Mouse (Mus musculus) hindbrain, embryonic 14.5 days (tissue): ENCODE data around the gene Il3ra. TPM values are rescaled to one million over a fixed set of nuclear protein-coding genes. Genes with fewer than 3 reads are reported as not detected.
A peak's percentile ranks its signal among the peaks of the same experiment; 100 is the strongest.

ENCODE experiments used
- ATAC-seq: fragments of 200-750 bp; cut with Nextera tagmentation; 2 replicates; pipeline ENCODE4 v1.8.0; 2017; ENCODE audit warnings: moderate number of reproducible peaks, mild to moderate bottlenecking, moderate TSS enrichment, moderate library complexity; ENCODE audit not compliant: low FRiP score
- DNase-seq: peaks from one replicate; pipeline ENCODE4 v3.0.0-alpha.2; 2015; ENCODE audit warnings: low spot score
- H3K27ac ChIP-seq: fragments of 300-500 bp; sonication (generic); 2 replicates; pipeline ENCODE4 v1.5.1; 2014; ENCODE audit warnings: mild to moderate bottlenecking, moderate library complexity
- H3K27me3 ChIP-seq: fragments of 300-500 bp; sonication (generic); 2 replicates; pipeline ENCODE4 v1.6.1; 2014; ENCODE audit warnings: mild to moderate bottlenecking, low read length, mixed read lengths; ENCODE audit not compliant: control insufficient read depth, insufficient read depth
- H3K36me3 ChIP-seq: fragments of 300-500 bp; sonication (generic); replicated peaks from 2 replicates; pipeline ENCODE4 v1.6.1; 2014; ENCODE audit not compliant: control insufficient read depth, insufficient read depth
- H3K4me1 ChIP-seq: fragments of 300-500 bp; sonication (generic); replicated peaks from 2 replicates; pipeline ENCODE4 v1.6.1; 2014; ENCODE audit warnings: antibody characterized with exemption, low read length, mixed read lengths; ENCODE audit not compliant: control insufficient read depth, insufficient read depth
- H3K4me2 ChIP-seq: fragments of 300-500 bp; sonication (generic); replicated peaks from 2 replicates; pipeline ENCODE4 v1.6.1; 2014; ENCODE audit warnings: mild to moderate bottlenecking, moderate library complexity
- H3K4me3 ChIP-seq: fragments of 300-500 bp; sonication (generic); replicated peaks from 2 replicates; pipeline ENCODE4 v1.5.1; 2014; ENCODE audit warnings: mild to moderate bottlenecking, low read length
- H3K9ac ChIP-seq: fragments of 300-500 bp; sonication (generic); 2 replicates; pipeline ENCODE4 v1.6.1; 2014
- H3K9me3 ChIP-seq: fragments of 300-500 bp; sonication (generic); 2 replicates; pipeline ENCODE4 v1.6.1; 2016; ENCODE audit warnings: low read length; ENCODE audit not compliant: control insufficient read depth
- WGBS: fragments of 180-500 bp; shearing (Covaris S2); extraction: QIAGEN DNeasy Blood & Tissue Kit; methylation state at CpG from one replicate; pipeline ENCODE4 v1.1.7; 2014; 5-methylcytosine and 5-hydroxymethylcytosine counted together
- polyA plus RNA-seq: library from polyadenylated mRNA; unstranded; fragments of >200 nt; fragmentation: Nextera tagmentation; extraction: Ambion mirVana; gene quantifications from 2 replicates; pipeline ENCODE4 v1.2.1, GENCODE M21; 2014

Gene Il3ra
- polyA plus RNA-seq, 1 experiment from 2014 or later, result 2.7 TPM

- H3K4me1 ChIP-seq, result no peaks in the 10 kb centered on the region
- H3K9ac ChIP-seq, result no peak overlapping the region
- H3K36me3 ChIP-seq, result no peaks in the 10 kb centered on the region
- no peak overlapping the region for H3K4me3 ChIP-seq
- peaks cover 52% of the 10 kb centered on the region for H3K9me3 ChIP-seq
- WGBS, result 91% methylated on average over 26 of the region's 26 CpGs
- no peak for DNase-seq
- no peaks in the 10 kb centered on the region for H3K27me3 ChIP-seq
- no peak overlapping the region for H3K4me2 ChIP-seq
- ATAC-seq, result no peak
- H3K27ac ChIP-seq, result no peak overlapping the region
Observed at GRCm38 (mm10) chr14:14348674-14349401, 2.8 kb downstream of the Il3ra start.

DNA sequence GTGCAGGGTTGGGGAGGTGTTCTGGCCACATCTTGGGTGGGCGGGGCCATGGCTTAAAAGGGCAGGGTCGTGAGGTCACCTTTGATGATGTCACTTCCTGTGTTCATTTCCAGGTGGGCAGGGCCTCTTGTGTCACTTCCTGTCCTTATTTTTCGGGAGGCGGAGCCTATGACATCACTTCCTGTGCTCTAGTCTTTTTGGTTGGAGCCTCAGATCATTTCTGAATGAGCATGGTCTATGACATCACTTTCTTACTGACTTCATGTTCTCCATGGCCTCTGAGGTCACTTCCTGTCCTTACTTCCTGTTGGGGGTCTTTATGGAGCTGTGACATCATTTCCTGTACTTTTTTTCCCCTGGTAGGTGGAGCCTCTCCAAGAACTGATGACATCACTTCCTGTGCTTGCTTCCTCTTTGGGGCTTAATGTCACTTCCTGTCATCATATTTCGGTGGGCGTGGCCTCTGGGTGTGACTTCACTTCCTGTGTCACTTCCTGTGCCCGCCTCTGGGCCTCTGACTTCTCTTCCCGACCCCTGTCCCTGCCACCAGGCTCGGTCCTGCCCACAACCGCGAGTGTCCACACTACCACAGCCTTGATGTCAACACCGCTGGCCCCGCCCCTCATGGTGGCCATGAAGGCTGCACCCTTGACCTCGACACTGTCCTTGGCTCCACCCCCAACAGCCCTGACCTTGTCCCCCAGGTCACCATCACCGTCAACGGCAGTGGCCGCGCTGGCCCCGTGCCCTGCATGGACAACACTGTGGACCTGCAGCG, 3.6 kb downstream of the Il3ra start:
- DNase-seq (peak; percentile 39), ATAC-seq (no peak)
- no peak overlapping the region for H3K4me2 ChIP-seq
- H3K9ac ChIP-seq, result no peak overlapping the region
- no peak overlapping the region for H3K27ac ChIP-seq
- no peak overlapping the region for H3K4me3 ChIP-seq
- peaks cover 54% of the 10 kb centered on the region for H3K9me3 ChIP-seq
- no peaks in the 10 kb centered on the region for H3K36me3 ChIP-seq
- WGBS, result 97% methylated on average over 20 of the region's 20 CpGs
- no peaks in the 10 kb centered on the region for H3K4me1 ChIP-seq
- H3K27me3 ChIP-seq, result no peaks in the 10 kb centered on the region

GRCm38 (mm10) chr14:14350263-14351147, 4.4 kb downstream of the Il3ra start:
- DNase-seq (no peak), ATAC-seq (no peak)
- WGBS, result 98% methylated on average over 29 of the region's 29 CpGs
- Histone ChIP-seq H3K4me3 (no peak overlapping the region), H3K27me3 (no peaks in the 10 kb centered on the region), H3K36me3 (no peaks in the 10 kb centered on the region), H3K9me3 (peaks cover 61% of the 10 kb centered on the region), H3K27ac (no peak overlapping the region), H3K4me2 (no peak overlapping the region), H3K9ac (no peak overlapping the region), H3K4me1 (no peaks in the 10 kb centered on the region)

DNA sequence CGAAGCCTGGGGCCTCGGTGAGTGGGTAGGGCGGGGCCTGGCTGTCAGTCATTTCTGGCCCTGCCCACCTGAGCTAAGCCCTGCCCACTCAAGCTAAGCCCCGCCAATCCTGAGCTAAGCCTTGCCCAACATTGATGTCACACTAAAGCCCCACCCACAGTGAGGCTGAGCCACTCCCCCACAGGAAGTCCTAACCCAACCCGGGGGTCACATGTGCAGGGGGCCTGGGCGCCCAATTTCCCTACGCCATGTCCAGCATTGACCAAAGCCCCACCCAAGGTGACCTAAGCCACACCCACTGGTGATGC, 5.0 kb downstream of the Il3ra start:
- WGBS, result 99% methylated on average over 7 of the region's 7 CpGs
- Histone ChIP-seq H3K36me3 (no peaks in the 10 kb centered on the region), H3K27me3 (no peaks in the 10 kb centered on the region), H3K4me2 (no peak overlapping the region), H3K27ac (no peak overlapping the region), H3K4me1 (no peaks in the 10 kb centered on the region), H3K9me3 (peaks cover 61% of the 10 kb centered on the region), H3K4me3 (no peak overlapping the region), H3K9ac (no peak overlapping the region)
- ATAC-seq (no peak), DNase-seq (no peak)

DNA sequence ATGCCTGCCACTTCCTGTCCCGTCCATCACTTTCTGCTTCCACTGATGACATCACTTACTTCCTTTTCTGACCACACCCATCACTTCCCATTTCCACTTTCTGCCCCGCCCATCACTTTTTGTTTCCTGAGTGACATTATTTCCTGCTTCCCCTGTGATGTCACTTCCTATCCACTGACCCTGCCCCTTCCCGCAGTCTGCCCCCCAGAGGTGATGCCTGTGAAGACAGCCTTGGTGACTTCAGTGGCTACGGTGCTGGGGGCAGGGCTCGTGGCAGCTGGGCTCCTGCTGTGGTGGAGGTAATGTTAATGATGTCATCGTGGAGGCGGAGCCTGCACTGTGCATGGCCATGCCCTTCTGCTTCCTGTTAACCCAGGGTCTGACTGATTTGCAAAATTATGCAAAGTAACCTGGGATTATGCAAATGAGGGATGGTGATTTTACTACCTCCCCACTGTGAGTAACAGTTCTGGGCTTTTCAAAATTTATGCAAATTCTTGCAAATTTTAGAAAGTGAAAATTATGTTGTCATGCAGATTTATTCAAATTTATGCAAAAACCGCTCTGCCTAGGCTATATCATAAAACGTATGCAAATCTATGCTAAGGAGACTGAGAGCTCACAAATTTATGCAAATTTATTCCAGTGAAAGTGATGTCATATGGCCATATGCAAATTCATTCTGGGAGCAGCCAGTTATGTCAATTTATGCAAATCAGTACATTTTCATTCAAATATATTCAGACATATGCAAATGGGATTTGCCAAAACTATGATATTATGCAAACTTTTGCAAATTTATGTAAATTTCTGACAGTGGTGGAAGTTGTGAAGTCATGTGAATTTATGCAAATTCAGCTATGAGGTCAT, 5.9 kb downstream of the Il3ra start:
- Histone ChIP-seq H3K27me3 (no peaks in the 10 kb centered on the region), H3K9ac (no peak overlapping the region), H3K4me2 (no peak overlapping the region), H3K27ac (no peak overlapping the region), H3K4me3 (no peak overlapping the region), H3K9me3 (peaks cover 61% of the 10 kb centered on the region), H3K36me3 (no peaks in the 10 kb centered on the region), H3K4me1 (no peaks in the 10 kb centered on the region)
- 80% methylated on average over 9 of the region's 9 CpGs for WGBS
- DNase-seq (peak; percentile 64), ATAC-seq (peak; percentile 35)

GRCm38 (mm10) chr14:14352606-14353005, 6.5 kb downstream of the Il3ra start:
- no peak overlapping the region for H3K4me3 ChIP-seq
- 68% methylated on average over 6 of the region's 6 CpGs for WGBS

DNA sequence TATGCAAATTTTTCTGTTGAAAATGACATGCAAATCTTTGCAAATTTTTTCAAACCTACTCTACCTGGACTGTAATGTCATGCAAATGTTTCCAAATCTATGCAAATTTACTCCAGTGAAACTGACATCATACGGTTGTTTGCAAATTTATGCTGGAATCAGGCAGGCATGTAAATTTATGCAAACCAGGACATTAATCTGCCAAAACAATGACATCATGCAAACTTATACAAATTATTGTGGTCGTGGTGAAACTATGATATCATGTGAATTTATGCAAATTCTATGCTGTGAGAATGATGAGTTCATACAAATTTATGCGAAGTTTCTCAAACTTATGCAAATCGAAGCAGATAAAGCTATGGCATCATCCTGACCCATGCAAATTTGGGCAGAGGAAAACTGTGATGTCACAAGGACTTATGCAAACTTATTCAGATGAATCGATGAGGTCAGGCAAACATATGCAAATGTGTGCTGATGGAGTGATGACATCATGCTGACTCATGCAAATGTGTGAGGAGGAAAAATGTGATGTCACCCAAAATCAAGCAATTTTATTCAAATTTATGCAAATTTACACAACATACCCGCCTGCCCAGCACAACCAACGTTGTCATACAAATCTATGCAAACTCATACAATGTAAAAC, 7.1 kb downstream of the Il3ra start:
- H3K36me3 ChIP-seq, result no peaks in the 10 kb centered on the region
- H3K4me1 ChIP-seq, result no peaks in the 10 kb centered on the region
- DNase-seq, result peak; percentile 60
- ATAC-seq, result no peak
- peaks cover 52% of the 10 kb centered on the region for H3K9me3 ChIP-seq
- no peaks in the 10 kb centered on the region for H3K27me3 ChIP-seq
- H3K4me2 ChIP-seq, result no peak overlapping the region
- no peak overlapping the region for H3K4me3 ChIP-seq
- 83% methylated on average over 7 of the region's 7 CpGs for WGBS
- no peak overlapping the region for H3K27ac ChIP-seq
- no peak overlapping the region for H3K9ac ChIP-seq

More at GRCm38 (mm10) chr14:14352606-14353005, 6.5 kb downstream of the Il3ra start:
- peak; percentile 71 for DNase-seq
- Histone ChIP-seq H3K36me3 (no peaks in the 10 kb centered on the region), H3K4me1 (no peaks in the 10 kb centered on the region), H3K4me2 (no peak overlapping the region), H3K9ac (no peak overlapping the region), H3K27ac (no peak overlapping the region; the same call in 1 of the 2 replicates), H3K9me3 (peaks cover 58% of the 10 kb centered on the region), H3K27me3 (no peaks in the 10 kb centered on the region)
- no peak for ATAC-seq

DNA sequence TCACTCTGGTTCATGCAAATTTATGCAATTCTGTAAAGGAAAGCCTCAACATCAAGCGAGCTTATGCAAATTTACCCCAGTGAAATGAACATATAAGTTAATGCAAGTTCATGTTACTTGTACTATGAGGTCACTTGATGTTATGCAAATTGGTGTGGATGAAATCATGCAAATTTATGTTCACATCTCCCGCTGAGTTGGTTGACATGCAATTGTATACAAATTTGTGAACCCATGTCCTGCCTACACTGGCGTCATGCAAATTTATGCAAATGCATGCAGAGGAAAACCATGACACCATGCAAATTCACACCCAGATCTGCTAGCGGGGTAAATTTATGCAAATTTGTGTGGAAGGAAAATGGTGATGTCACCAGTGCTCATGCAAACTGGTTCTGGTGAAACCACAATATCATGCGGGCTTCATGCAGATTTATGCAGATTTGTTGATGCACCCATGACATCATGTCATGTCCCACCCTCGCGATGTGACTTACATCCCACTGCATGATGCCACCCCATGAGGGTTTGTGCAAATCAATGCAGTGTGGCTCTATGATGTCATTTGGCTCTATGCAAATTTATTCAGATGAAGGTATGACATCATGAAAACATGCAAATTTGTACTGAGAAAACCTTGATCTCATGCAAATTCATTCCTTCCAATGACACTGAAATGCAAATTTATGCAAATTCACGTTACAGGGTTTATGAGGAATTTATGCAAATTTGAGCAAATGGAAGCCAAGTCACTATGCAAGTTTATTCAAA, 7.8 kb downstream of the Il3ra start:
- no peak overlapping the region for H3K4me3 ChIP-seq
- H3K9me3 ChIP-seq, result peaks cover 45% of the 10 kb centered on the region
- no peaks in the 10 kb centered on the region for H3K36me3 ChIP-seq
- no peak overlapping the region for H3K9ac ChIP-seq
- H3K27me3 ChIP-seq, result no peaks in the 10 kb centered on the region
- no peaks in the 10 kb centered on the region for H3K4me1 ChIP-seq
- ATAC-seq (no peak), DNase-seq (peak; percentile 46)
- H3K4me2 ChIP-seq, result no peak overlapping the region
- no peak overlapping the region for H3K27ac ChIP-seq
- 65% methylated on average over 8 of the region's 8 CpGs for WGBS
